Mouse (Mus musculus) gastrocnemius, postnatal 4 days (tissue): ENCODE data around the gene Olfr823. TPM values are rescaled to one million over a fixed set of nuclear protein-coding genes. Genes with fewer than 3 reads are reported as not detected.
"Not testable (repeated sequence)": the region's sequence is repeated elsewhere in the genome, so short reads cannot be mapped to it uniquely, and the experiment has no call there.

Experiments
- DNase-seq, 2 experiments: peaks; one replicate each; pipeline ENCODE4 v3.0.0; 2021 to 2022; ENCODE audit warnings: low spot score in 2 of 2, mixed read lengths in 2 of 2
- long read RNA-seq, 2 experiments: library from polyadenylated mRNA; stranded (forward); transcript quantifications; one replicate each; pipeline ENCODE4 v2.0.0; 2021
- total RNA-seq, 2 experiments: library from RNA; stranded (reverse); gene quantifications; 2 replicates each; pipeline ENCODE4 v1.2.3; 2021

Olfr823 gene
- not detected for total RNA-seq
- long read RNA-seq, experiment 1 = 0 reads
- long read RNA-seq, experiment 2 = 0 reads

DNA sequence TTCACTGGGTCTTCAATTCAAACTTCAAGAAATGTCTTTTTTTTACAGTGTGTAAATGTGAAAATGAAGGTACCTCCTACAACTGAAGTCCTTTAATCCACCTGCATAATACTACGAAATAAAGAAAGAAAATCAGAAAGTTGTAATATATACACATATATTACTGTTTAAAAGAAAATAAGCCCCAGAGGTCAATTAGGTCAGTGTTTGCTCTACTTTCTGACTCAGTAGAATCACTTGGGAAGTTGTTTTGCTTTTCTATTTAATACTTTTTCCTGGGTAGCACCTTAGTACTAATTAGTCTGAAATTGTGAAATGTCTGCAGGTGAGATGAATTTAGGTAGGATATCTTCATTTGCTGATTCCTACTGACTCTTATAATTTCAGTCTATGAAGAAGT lies at the start of gene Olfr823:
Gene Olfr823 (minus strand): TSS at position 101 of the 400 bp plus-strand sequence.
- not testable (repeated sequence) for DNase-seq

DNA sequence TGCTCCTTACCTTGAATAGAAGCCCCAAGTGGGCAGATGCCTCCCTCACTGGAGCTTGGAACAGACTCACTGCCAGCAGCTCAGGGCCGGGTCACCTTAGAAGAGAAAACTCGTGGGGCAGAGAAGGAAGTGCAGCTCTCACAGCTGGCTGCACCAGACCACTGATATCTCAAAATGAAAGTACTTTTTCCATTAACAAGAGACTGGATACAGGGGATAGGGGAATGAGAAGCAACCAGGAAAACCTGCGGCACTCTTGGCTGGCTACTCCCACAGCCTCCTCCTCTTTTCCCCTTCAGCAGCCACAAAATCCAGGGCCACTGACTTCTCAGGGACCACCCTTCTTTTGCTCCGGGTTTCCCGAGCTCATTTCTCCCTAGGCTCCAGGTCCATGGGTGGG lies 28.9 kb upstream of the Olfr823 start:
- DNase-seq = no peak

DNA sequence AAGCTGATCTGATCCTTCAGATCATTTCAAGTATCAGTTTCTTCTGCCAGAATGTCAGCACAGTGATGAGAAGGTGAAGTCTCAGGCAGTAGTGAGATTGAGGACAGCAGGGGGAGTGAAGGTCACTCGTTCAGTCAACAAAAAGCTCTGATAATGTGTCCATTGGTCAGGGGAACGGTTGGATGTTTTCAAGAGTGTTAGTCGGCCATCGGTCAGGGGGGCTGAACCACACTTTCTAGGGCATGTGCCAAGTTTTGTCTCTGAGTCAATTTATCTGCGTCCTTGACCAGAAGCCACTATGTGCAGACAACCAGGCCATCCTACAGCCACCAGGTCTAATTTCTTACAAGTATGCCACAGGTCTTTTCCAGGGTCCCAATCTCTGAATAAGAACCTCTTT lies 27.3 kb upstream of the Olfr823 start:
- not testable (repeated sequence) for DNase-seq

- DNase-seq = no peak
Measured at GRCm38 (mm10) chr10:130134811-130135210, 19.6 kb upstream of the Olfr823 start.

- DNase-seq = not testable (repeated sequence)
Measured at GRCm38 (mm10) chr10:130129900-130130299, 14.7 kb upstream of the Olfr823 start, which contains the start of gene Olfr824. TSS of gene Olfr824 (minus strand) at chr10:130130000.

DNA sequence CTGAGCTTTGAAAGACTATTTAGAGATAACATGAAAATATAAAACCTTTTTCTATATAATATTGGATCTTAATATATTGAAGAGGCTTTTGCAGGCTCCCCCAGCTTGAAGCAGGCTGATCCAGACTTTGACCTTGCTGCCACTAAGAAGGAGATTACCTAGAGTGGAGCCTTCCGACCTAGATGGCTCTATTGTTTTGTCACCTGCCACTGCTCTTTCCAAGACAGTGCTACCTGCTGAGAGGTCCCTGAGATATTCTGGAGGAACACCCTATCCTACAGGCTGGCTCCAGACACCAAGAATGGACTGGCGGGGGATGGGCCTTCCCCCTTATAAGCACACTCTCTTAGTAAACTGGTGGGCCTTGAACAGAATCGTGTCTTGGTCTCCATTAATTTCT lies 862 bp upstream of the Olfr823 start:
- DNase-seq = not testable (repeated sequence)

DNA sequence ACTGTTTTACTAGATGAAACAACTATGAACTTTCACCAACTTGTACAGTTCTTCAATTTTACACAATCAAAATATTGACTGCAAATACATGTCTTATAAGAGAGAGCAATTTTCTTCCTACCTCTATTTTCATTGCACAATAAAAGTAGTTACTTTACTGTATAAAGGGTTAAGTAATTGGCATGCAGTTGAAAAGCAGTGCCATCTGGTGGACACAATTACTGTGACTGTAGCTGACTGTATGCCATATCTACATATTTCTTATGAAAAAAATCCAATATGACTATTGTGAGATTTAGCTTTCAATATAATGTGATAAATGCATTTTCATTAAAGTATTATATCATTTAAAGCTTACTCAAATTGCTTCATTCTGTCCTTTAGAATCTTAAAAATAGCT lies 19.1 kb downstream of the Olfr823 start:
- no peak for DNase-seq

- DNase-seq = peak; percentile 20 to 24
Measured at GRCm38 (mm10) chr10:130092838-130093440, 22.2 kb downstream of the Olfr823 start.

DNA sequence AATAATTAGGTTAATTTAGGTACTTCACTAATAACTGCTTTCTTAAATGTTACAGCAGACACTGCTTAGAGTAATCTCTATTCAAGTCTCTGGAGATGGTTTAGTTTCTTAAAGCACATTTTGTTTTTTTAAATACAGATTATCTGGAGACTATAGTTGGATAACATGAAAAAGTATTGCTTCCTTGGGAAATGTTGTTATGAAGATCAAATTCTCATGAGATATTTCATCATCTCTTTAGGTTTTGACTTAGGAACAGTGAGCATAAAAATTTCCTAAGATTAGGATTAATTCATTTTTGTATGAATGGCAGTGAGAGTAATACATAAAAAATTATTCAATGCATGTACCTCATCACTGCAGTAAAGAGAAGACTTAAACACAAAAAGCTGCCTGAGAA lies 44.3 kb downstream of the Olfr823 start, which contains the start of gene Olfr822:
Gene Olfr822 (plus strand): TSS at position 301 of the 400 bp plus-strand sequence.
- DNase-seq = no peak

Other genes starting within 250 kb of the Olfr823 start
- not detected for gene Olfr814, start 235.5 kb downstream of the Olfr823 start, total RNA-seq
- gene Olfr815, start 209.5 kb downstream of the Olfr823 start, total RNA-seq = not detected
- gene Olfr816, start 199.8 kb downstream of the Olfr823 start, total RNA-seq = not detected
- gene Olfr818, start 166.3 kb downstream of the Olfr823 start, total RNA-seq = not detected
- not detected for gene Olfr819, start 148.1 kb downstream of the Olfr823 start, total RNA-seq
- not detected for gene Olfr247, start 139.2 kb downstream of the Olfr823 start, total RNA-seq
- not detected for gene Gm10310, start 130.3 kb downstream of the Olfr823 start, total RNA-seq
- gene Olfr820, start 102.8 kb downstream of the Olfr823 start, total RNA-seq = not detected
- gene Olfr821, start 85.0 kb downstream of the Olfr823 start, total RNA-seq = not detected
- gene Olfr822, start 44.2 kb downstream of the Olfr823 start, total RNA-seq = not detected
- not detected for gene Olfr824, start 14.6 kb upstream of the Olfr823 start, total RNA-seq
- gene Olfr825, start 51.4 kb upstream of the Olfr823 start, total RNA-seq = not detected
- not detected for gene Olfr826, start 68.8 kb upstream of the Olfr823 start, total RNA-seq
- gene Olfr827, start 99.0 kb upstream of the Olfr823 start, total RNA-seq = not detected
- gene Neurod4, start 164.9 kb upstream of the Olfr823 start, total RNA-seq = not detected
- 1 to 10 TPM; 1.7 to 2.3 TPM for gene Tespa1, start 207.5 kb upstream of the Olfr823 start, total RNA-seq